Mouse (Mus musculus) neural tube, embryonic 15.5 days (tissue): ENCODE results near the gene Trpv5. TPM values are rescaled to one million over a fixed set of nuclear protein-coding genes. Genes with fewer than 3 reads are reported as not detected.

Experiments
- ATAC-seq: fragments of 200-750 bp; cut with Nextera tagmentation; 2 replicates; pipeline ENCODE4 v1.8.0; 2017; ENCODE audit warnings: mild to moderate bottlenecking, moderate TSS enrichment, moderate library complexity; ENCODE audit not compliant: low FRiP score
- H3K27ac ChIP-seq: fragments of 300-500 bp; sonication (generic); replicated peaks from 2 replicates; pipeline ENCODE4 v1.5.1; 2015; ENCODE audit warnings: mild to moderate bottlenecking, inconsistent platforms
- H3K27me3 ChIP-seq: fragments of 300-500 bp; sonication (generic); replicated peaks from 2 replicates; pipeline ENCODE4 v1.6.1; 2015; ENCODE audit warnings: inconsistent platforms
- H3K36me3 ChIP-seq: fragments of 300-500 bp; sonication (generic); 2 replicates; pipeline ENCODE4 v1.6.1; 2015; ENCODE audit warnings: inconsistent platforms
- H3K4me1 ChIP-seq: fragments of 300-500 bp; sonication (generic); 2 replicates; pipeline ENCODE4 v1.6.1; 2015; ENCODE audit warnings: inconsistent platforms
- H3K4me2 ChIP-seq: fragments of 300-500 bp; sonication (generic); 2 replicates; pipeline ENCODE4 v1.6.1; 2015; ENCODE audit warnings: inconsistent platforms, mild to moderate bottlenecking, moderate library complexity
- H3K4me3 ChIP-seq: fragments of 300-500 bp; sonication (generic); replicated peaks from 2 replicates; pipeline ENCODE4 v1.5.1; 2015; ENCODE audit warnings: mild to moderate bottlenecking, inconsistent platforms
- H3K9ac ChIP-seq: fragments of 300-500 bp; sonication (generic); replicated peaks from 2 replicates; pipeline ENCODE4 v1.6.1; 2015; ENCODE audit warnings: mild to moderate bottlenecking, inconsistent platforms
- H3K9me3 ChIP-seq: fragments of 300-500 bp; sonication (generic); replicated peaks from 2 replicates; pipeline ENCODE4 v1.6.1; 2016; ENCODE audit warnings: inconsistent platforms
- WGBS: fragments of 180-500 bp; shearing (Covaris S2); methylation state at CpG from one replicate; pipeline ENCODE4 v1.1.7; 2015; ENCODE audit warnings: mixed read lengths; 5-methylcytosine and 5-hydroxymethylcytosine counted together
- polyA plus RNA-seq: library from polyadenylated mRNA; unstranded; fragments of >200 nt; fragmentation: Nextera tagmentation; extraction: Ambion mirVana; gene quantifications from 2 replicates; pipeline ENCODE4 v1.2.1, GENCODE M21; 2015

Gene Trpv5
- polyA plus RNA-seq, 1 experiment from 2014 or later = not detected

DNA sequence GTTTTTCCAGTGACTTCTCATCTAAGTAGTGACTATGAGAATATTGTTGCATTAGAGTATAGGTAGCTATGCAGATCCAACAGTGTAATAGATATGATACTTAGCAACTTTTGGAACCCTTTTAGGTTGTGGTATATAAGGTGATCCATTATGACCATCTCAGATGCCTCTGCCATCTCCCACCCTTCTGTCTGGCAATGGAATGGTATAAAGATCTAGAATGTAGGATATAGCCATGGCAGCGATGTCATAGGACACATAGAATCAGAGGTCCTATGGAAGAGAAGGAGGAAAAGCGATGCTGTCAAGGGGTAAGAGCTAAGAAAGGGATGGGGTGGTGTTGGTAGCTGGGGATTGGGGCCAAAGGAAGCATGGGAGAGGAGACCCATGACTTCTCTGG, 3.6 kb upstream of the Trpv5 start, which contains the start of gene Llcfc1:
TSS of gene Llcfc1 (plus strand) at position 301 of the 400 bp plus-strand sequence.
- H3K9me3 ChIP-seq = no peaks in the 10 kb centered on the region
- WGBS = 88% methylated on average over 2 of the region's 2 CpGs
- H3K4me2 ChIP-seq = no peak within 1 kb of the TSS
- H3K27me3 ChIP-seq = no peaks in the 10 kb centered on the region
- H3K9ac ChIP-seq = no peak within 1 kb of the TSS
- H3K4me1 ChIP-seq = no peaks in the 10 kb centered on the region
- no peak within 1 kb of the TSS for H3K27ac ChIP-seq
- H3K36me3 ChIP-seq = no peaks in the 10 kb centered on the region
- no peak for ATAC-seq
- H3K4me3 ChIP-seq = no peak within 1 kb of the TSS

- H3K36me3 ChIP-seq = no peaks in the 10 kb centered on the region
- no peaks in the 10 kb centered on the region for H3K9me3 ChIP-seq
- H3K4me1 ChIP-seq = no peaks in the 10 kb centered on the region
- no peak overlapping the region for H3K4me3 ChIP-seq
- H3K27me3 ChIP-seq = no peaks in the 10 kb centered on the region
- WGBS = 85% methylated on average over 5 of the region's 5 CpGs
- H3K4me2 ChIP-seq = no peak overlapping the region
- no peak overlapping the region for H3K27ac ChIP-seq
- ATAC-seq = no peak
- H3K9ac ChIP-seq = no peak overlapping the region
These were observed 1.1 kb upstream of the Trpv5 start for GRCm38 (mm10) chr6:41681656-41682055.

DNA sequence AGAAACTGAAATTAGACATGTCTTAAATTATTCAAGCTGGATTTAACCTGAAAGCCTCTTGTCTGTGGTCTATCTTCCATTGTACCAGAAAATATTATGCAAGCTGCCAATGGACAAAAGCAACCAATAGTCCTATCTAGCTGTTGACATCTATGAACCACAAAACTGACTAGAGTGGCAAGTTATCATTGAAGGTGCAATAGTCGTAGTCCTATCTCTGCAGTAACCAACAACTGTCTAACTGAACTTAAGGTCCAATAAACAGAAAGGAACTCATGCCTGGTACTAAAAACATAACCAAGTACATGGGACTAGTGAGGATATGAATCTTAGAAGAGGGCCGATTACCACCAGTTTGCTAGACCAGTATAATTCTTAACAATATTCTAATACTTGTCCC, 4.0 kb downstream of the Trpv5 start:
- no peak for ATAC-seq
- H3K9me3 ChIP-seq = no peaks in the 10 kb centered on the region
- 93% methylated on average over 2 of the region's 2 CpGs for WGBS
- no peak overlapping the region for H3K4me3 ChIP-seq
- no peak overlapping the region for H3K27ac ChIP-seq
- H3K4me1 ChIP-seq = no peaks in the 10 kb centered on the region
- H3K9ac ChIP-seq = no peak overlapping the region
- no peaks in the 10 kb centered on the region for H3K27me3 ChIP-seq
- H3K36me3 ChIP-seq = no peaks in the 10 kb centered on the region
- no peak overlapping the region for H3K4me2 ChIP-seq

- WGBS = 29% methylated on average over 2 of the region's 2 CpGs
- no peak overlapping the region for H3K27ac ChIP-seq
These were observed 18.2 kb downstream of the Trpv5 start for GRCm38 (mm10) chr6:41662320-41662719.

GRCm38 (mm10) chr6:41658487-41658886, 22.1 kb downstream of the Trpv5 start:
- H3K36me3 ChIP-seq = no peaks in the 10 kb centered on the region
- no peak overlapping the region for H3K27ac ChIP-seq
- no peak for ATAC-seq
- no peak overlapping the region for H3K9ac ChIP-seq
- H3K9me3 ChIP-seq = no peaks in the 10 kb centered on the region
- WGBS = 83% methylated on average over 1 of the region's 1 CpGs
- no peaks in the 10 kb centered on the region for H3K27me3 ChIP-seq
- no peak overlapping the region for H3K4me3 ChIP-seq
- no peak overlapping the region for H3K4me2 ChIP-seq
- no peaks in the 10 kb centered on the region for H3K4me1 ChIP-seq

More at GRCm38 (mm10) chr6:41662320-41662719, 18.2 kb downstream of the Trpv5 start:
- no peaks in the 10 kb centered on the region for H3K27me3 ChIP-seq
- no peak for ATAC-seq
- no peak overlapping the region for H3K4me2 ChIP-seq
- no peaks in the 10 kb centered on the region for H3K9me3 ChIP-seq
- H3K36me3 ChIP-seq = no peaks in the 10 kb centered on the region
- no peak overlapping the region for H3K9ac ChIP-seq
- no peak overlapping the region for H3K4me3 ChIP-seq
- H3K4me1 ChIP-seq = no peaks in the 10 kb centered on the region

DNA sequence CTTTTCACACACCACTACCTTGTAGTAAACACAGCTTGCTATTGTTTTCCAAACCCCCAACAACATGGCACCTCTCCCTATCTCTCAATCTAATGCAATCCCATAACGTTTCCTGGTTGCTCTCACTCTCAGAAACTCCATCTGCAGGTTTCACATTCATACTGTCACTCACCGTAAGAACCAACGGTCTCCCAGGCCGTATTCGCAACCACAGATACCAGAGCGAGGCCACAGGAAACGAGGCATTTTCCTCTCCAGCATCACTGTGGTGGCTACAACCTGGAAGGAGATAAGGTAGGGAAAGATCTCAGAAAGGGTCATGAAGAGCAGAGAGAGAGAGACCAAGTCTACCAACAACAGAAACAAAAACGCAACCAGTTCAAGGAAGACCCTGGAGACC, 25.9 kb downstream of the Trpv5 start:
- ATAC-seq = no peak
- WGBS = 88% methylated on average over 8 of the region's 8 CpGs
- Histone ChIP-seq H3K36me3 (no peaks in the 10 kb centered on the region), H3K27ac (no peak overlapping the region), H3K27me3 (no peaks in the 10 kb centered on the region), H3K9me3 (no peaks in the 10 kb centered on the region), H3K9ac (no peak overlapping the region), H3K4me3 (no peak overlapping the region), H3K4me1 (no peaks in the 10 kb centered on the region), H3K4me2 (no peak overlapping the region)

GRCm38 (mm10) chr6:41653173-41653572, 27.4 kb downstream of the Trpv5 start:
- no peak overlapping the region for H3K4me3 ChIP-seq
- ATAC-seq = no peak
- H3K27ac ChIP-seq = no peak overlapping the region
- H3K9me3 ChIP-seq = no peaks in the 10 kb centered on the region
- H3K27me3 ChIP-seq = no peaks in the 10 kb centered on the region
- H3K9ac ChIP-seq = no peak overlapping the region
- H3K4me2 ChIP-seq = no peak overlapping the region
- H3K36me3 ChIP-seq = no peaks in the 10 kb centered on the region
- no peaks in the 10 kb centered on the region for H3K4me1 ChIP-seq
- 95% methylated on average over 5 of the region's 5 CpGs for WGBS

DNA sequence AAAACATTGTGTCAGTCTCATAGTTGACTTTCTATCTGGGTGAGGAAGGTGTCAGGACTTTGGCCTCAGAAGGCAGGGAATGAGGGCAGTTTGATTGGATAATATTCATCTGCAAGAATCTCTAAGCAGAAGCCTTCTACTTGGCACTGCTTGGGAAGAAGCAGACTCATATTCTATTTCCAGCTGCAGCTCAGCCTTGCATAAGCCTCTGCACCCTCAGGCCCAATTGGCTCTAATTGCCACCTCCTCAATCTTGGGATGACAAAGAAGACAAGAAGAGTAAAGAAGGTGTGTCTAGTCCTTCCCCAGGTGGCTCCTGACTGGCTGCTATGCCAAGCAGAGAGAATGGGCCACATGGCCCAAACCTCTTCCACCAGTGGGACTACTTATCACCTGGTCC, 33.9 kb downstream of the Trpv5 start:
- no peaks in the 10 kb centered on the region for H3K36me3 ChIP-seq
- no peak overlapping the region for H3K9ac ChIP-seq
- H3K4me2 ChIP-seq = no peak overlapping the region
- no peaks in the 10 kb centered on the region for H3K27me3 ChIP-seq
- H3K4me3 ChIP-seq = no peak overlapping the region
- no peaks in the 10 kb centered on the region for H3K4me1 ChIP-seq
- no peak for ATAC-seq
- H3K9me3 ChIP-seq = no peaks in the 10 kb centered on the region
- H3K27ac ChIP-seq = no peak overlapping the region

DNA sequence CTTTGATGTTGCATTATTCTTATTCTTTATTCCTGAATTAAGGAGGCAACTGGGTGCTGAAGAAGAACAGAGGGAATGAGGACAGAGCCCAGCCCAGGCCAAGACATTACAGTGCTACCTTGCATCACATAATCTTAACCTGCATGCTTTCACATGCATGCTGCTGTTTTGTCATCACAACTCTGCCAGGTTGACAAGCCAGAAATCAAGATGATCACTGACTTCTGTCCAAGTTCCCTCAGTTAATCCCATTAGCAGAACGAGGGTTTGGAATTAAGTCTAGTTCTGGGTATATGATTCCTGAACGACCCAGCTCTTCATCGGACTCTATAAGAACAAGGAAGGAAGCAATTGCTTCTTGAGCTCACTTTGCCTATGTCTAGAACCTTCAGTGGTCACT, 34.3 kb downstream of the Trpv5 start:
- no peaks in the 10 kb centered on the region for H3K4me1 ChIP-seq
- 90% methylated on average over 3 of the region's 3 CpGs for WGBS
- H3K27me3 ChIP-seq = no peaks in the 10 kb centered on the region
- H3K36me3 ChIP-seq = no peaks in the 10 kb centered on the region
- H3K4me3 ChIP-seq = no peak overlapping the region
- no peaks in the 10 kb centered on the region for H3K9me3 ChIP-seq
- no peak overlapping the region for H3K9ac ChIP-seq
- no peak overlapping the region for H3K27ac ChIP-seq
- no peak overlapping the region for H3K4me2 ChIP-seq
- ATAC-seq = no peak

DNA sequence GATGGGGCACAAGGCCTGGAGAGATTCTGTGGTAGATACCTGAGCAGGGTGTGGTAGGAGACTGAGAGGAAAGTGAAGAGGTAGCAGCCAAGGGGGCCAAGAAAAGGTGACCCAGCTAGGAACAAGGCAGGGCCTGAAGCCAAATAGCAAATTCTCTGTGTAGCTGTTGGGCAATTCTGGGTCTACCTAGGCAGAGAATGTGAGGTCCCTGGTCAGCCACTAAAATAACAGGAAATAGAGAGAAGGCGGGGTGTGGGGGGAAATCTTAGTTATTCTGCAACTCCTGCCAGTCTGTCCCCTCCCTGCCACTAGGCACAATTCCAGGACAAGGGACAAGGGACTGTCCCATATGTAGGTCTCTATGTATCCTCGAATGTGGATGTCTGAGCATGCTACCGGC, 37.3 kb downstream of the Trpv5 start:
- no peak for ATAC-seq
- WGBS = 93% methylated on average over 3 of the region's 3 CpGs
- H3K9ac ChIP-seq = no peak overlapping the region

GRCm38 (mm10) chr6:41642765-41643164, 37.8 kb downstream of the Trpv5 start:
- Histone ChIP-seq H3K4me3 (no peak overlapping the region), H3K9ac (no peak overlapping the region), H3K9me3 (no peaks in the 10 kb centered on the region), H3K36me3 (no peaks in the 10 kb centered on the region), H3K4me1 (no peaks in the 10 kb centered on the region), H3K27ac (no peak overlapping the region), H3K27me3 (no peaks in the 10 kb centered on the region), H3K4me2 (no peak overlapping the region)
- no peak for ATAC-seq
- WGBS = 88% methylated on average over 4 of the region's 4 CpGs

More for the DNA sequence above, 37.3 kb downstream of the Trpv5 start:
- Histone ChIP-seq H3K4me1 (no peaks in the 10 kb centered on the region), H3K27ac (no peak overlapping the region), H3K4me3 (no peak overlapping the region), H3K4me2 (no peak overlapping the region), H3K9me3 (no peaks in the 10 kb centered on the region), H3K27me3 (no peaks in the 10 kb centered on the region), H3K36me3 (no peaks in the 10 kb centered on the region)

DNA sequence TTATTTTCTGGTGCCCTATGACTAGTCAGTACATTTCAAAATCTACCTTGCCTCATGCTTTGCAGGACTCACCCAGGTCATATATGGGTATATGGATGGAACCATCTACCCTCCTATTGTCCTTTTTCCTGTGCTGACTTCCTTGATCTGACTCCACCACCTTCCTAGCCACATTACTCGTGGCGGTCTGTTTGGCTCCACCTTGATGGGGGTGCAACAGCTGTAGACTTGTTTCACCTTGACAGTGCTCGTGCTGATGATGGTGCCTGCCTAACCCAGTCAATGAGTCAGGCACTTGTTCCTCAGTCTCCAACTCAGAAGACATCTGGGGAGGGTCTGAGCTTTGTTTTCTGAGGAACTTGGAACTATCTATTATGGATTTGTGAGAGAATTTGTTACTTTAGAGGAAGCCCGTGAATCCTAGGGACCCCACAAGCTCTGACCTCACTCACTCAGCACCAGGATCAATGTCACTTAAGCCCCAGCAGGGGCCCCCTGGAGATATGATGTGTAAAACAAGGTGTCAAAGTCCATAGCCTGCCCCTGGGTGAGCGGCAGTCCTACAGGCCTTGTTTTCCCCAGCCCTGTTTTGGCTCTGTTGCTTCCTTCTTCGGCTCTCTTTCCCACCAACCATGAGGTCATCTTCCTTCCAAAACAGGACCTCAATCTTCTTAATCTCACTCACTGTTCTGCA, 39.2 kb downstream of the Trpv5 start:
- no peak overlapping the region for H3K27ac ChIP-seq
- no peaks in the 10 kb centered on the region for H3K9me3 ChIP-seq
- H3K9ac ChIP-seq = no peak overlapping the region
- no peak for ATAC-seq
- H3K4me2 ChIP-seq = no peak overlapping the region
- H3K4me1 ChIP-seq = no peaks in the 10 kb centered on the region
- no peaks in the 10 kb centered on the region for H3K36me3 ChIP-seq
- H3K4me3 ChIP-seq = no peak overlapping the region
- no peaks in the 10 kb centered on the region for H3K27me3 ChIP-seq
- WGBS = 89% methylated on average over 6 of the region's 6 CpGs
